Mouse (Mus musculus): ENCODE measurements around the gene Fah. TPM values are rescaled to one million over a fixed set of nuclear protein-coding genes. Genes with fewer than 3 reads are reported as not detected.

The Fah gene
- polyA plus RNA-seq (2016; fragmentation: Nextera tagmentation; extraction: Ambion mirVana) = 2.4 and 3.0 TPM in 2 replicates

GRCm38 (mm10) chr7:84606293-84606749 lies at the start of gene Fah:
TSS of gene Fah (minus strand) at chr7:84606722.
- H3K9ac ChIP-seq = peak within 1 kb of the TSS; percentile 65
- 5% methylated on average over 10 of the region's 10 CpGs for WGBS
- peak within 1 kb of the TSS; percentile 96 for H3K4me2 ChIP-seq
- no peak within 1 kb of the TSS for H3K27ac ChIP-seq
- peaks cover 4% of the 10 kb centered on the region; the same call in 1 of the 2 replicates for H3K27me3 ChIP-seq
- H3K4me1 ChIP-seq = peaks cover 16% of the 10 kb centered on the region
- no peak; the same call in none of the 2 replicates for ATAC-seq (ENCODE audit: low FRiP score)
- peak within 1 kb of the TSS; percentile 50 for H3K4me3 ChIP-seq (replicated peaks)
- H3K36me3 ChIP-seq (replicated peaks) = no peaks in the 10 kb centered on the region
- no peaks in the 10 kb centered on the region for H3K9me3 ChIP-seq

- no peak overlapping the region for H3K4me2 ChIP-seq
- H3K27me3 ChIP-seq = no peaks in the 10 kb centered on the region
- no peaks in the 10 kb centered on the region for H3K4me1 ChIP-seq
- ATAC-seq (ENCODE audit: low FRiP score) = no peak
- no peak overlapping the region for H3K4me3 ChIP-seq (replicated peaks)
- H3K36me3 ChIP-seq (replicated peaks) = no peaks in the 10 kb centered on the region
- WGBS = 88% methylated on average over 2 of the region's 2 CpGs
- H3K9ac ChIP-seq = no peak overlapping the region
- H3K27ac ChIP-seq = no peak overlapping the region
- no peaks in the 10 kb centered on the region for H3K9me3 ChIP-seq
Measured at GRCm38 (mm10) chr7:84652740-84653139, 46.2 kb upstream of the Fah start.

- H3K27ac ChIP-seq = no peak overlapping the region
- no peaks in the 10 kb centered on the region for H3K27me3 ChIP-seq
- H3K36me3 ChIP-seq (replicated peaks) = no peaks in the 10 kb centered on the region
- H3K4me3 ChIP-seq (replicated peaks) = no peak overlapping the region
- no peak overlapping the region for H3K9ac ChIP-seq
- no peaks in the 10 kb centered on the region for H3K4me1 ChIP-seq
- 80% methylated on average over 2 of the region's 2 CpGs for WGBS
- no peak overlapping the region for H3K4me2 ChIP-seq
- ATAC-seq (ENCODE audit: low FRiP score) = no peak
- H3K9me3 ChIP-seq = no peaks in the 10 kb centered on the region
Measured at GRCm38 (mm10) chr7:84651987-84652321, 45.4 kb upstream of the Fah start.

- H3K27me3 ChIP-seq = no peaks in the 10 kb centered on the region
- 89% methylated on average over 4 of the region's 4 CpGs for WGBS
- no peaks in the 10 kb centered on the region for H3K4me1 ChIP-seq
- no peak for ATAC-seq (ENCODE audit: low FRiP score)
- H3K36me3 ChIP-seq (replicated peaks) = no peaks in the 10 kb centered on the region
- no peak overlapping the region for H3K9ac ChIP-seq
- no peaks in the 10 kb centered on the region for H3K9me3 ChIP-seq
- H3K27ac ChIP-seq = no peak overlapping the region
- H3K4me2 ChIP-seq = no peak overlapping the region
- H3K4me3 ChIP-seq (replicated peaks) = no peak overlapping the region
Measured at GRCm38 (mm10) chr7:84651303-84651986, 44.9 kb upstream of the Fah start.

GRCm38 (mm10) chr7:84649016-84649415 lies 42.5 kb upstream of the Fah start:
- 89% methylated on average over 2 of the region's 2 CpGs for WGBS
- Histone ChIP-seq H3K4me1 (no peaks in the 10 kb centered on the region), H3K27ac (no peak overlapping the region), H3K4me2 (no peak overlapping the region), H3K27me3 (no peaks in the 10 kb centered on the region), H3K9me3 (no peaks in the 10 kb centered on the region), H3K9ac (no peak overlapping the region), H3K36me3 (replicated peaks) (no peaks in the 10 kb centered on the region), H3K4me3 (replicated peaks) (no peak overlapping the region)
- no peak for ATAC-seq (ENCODE audit: low FRiP score)

GRCm38 (mm10) chr7:84646256-84646655 lies 39.7 kb upstream of the Fah start:
- Histone ChIP-seq H3K4me1 (no peaks in the 10 kb centered on the region), H3K9me3 (no peaks in the 10 kb centered on the region), H3K4me2 (no peak overlapping the region), H3K9ac (no peak overlapping the region), H3K27me3 (no peaks in the 10 kb centered on the region), H3K4me3 (replicated peaks) (no peak overlapping the region), H3K36me3 (replicated peaks) (no peaks in the 10 kb centered on the region), H3K27ac (no peak overlapping the region)
- 53% methylated on average over 1 of the region's 1 CpGs for WGBS
- ATAC-seq (ENCODE audit: low FRiP score) = no peak

- no peaks in the 10 kb centered on the region for H3K9me3 ChIP-seq
- H3K4me2 ChIP-seq = no peak overlapping the region
- H3K27ac ChIP-seq = no peak overlapping the region
- 93% methylated on average over 6 of the region's 6 CpGs for WGBS
- no peak overlapping the region for H3K9ac ChIP-seq
- H3K4me3 ChIP-seq (replicated peaks) = no peak overlapping the region
- no peak for ATAC-seq (ENCODE audit: low FRiP score)
- no peaks in the 10 kb centered on the region for H3K4me1 ChIP-seq
- no peaks in the 10 kb centered on the region for H3K36me3 ChIP-seq (replicated peaks)
- no peaks in the 10 kb centered on the region for H3K27me3 ChIP-seq
Measured at GRCm38 (mm10) chr7:84643270-84643998, 36.9 kb upstream of the Fah start.

- no peak overlapping the region for H3K9ac ChIP-seq
- H3K27me3 ChIP-seq = no peaks in the 10 kb centered on the region
- H3K36me3 ChIP-seq (replicated peaks) = no peaks in the 10 kb centered on the region
- no peak overlapping the region for H3K27ac ChIP-seq
- H3K4me1 ChIP-seq = no peaks in the 10 kb centered on the region
- H3K9me3 ChIP-seq = no peaks in the 10 kb centered on the region
- no peak for ATAC-seq (ENCODE audit: low FRiP score)
- H3K4me2 ChIP-seq = no peak overlapping the region
- no peak overlapping the region for H3K4me3 ChIP-seq (replicated peaks)
- whole genome bisulfite sequencing = 86% methylated on average over 6 of the region's 6 CpGs
Measured at GRCm38 (mm10) chr7:84642159-84642928, 35.8 kb upstream of the Fah start.

- Histone ChIP-seq H3K9me3 (no peaks in the 10 kb centered on the region), H3K4me3 (replicated peaks) (no peak overlapping the region), H3K27ac (no peak overlapping the region), H3K9ac (no peak overlapping the region), H3K27me3 (no peaks in the 10 kb centered on the region), H3K36me3 (replicated peaks) (peaks cover 2% of the 10 kb centered on the region), H3K4me2 (no peak overlapping the region), H3K4me1 (no peaks in the 10 kb centered on the region)
- ATAC-seq (ENCODE audit: low FRiP score) = no peak
Measured at GRCm38 (mm10) chr7:84636939-84637338, 30.4 kb upstream of the Fah start.

GRCm38 (mm10) chr7:84631878-84632277 lies 25.4 kb upstream of the Fah start:
- H3K27me3 ChIP-seq = no peaks in the 10 kb centered on the region
- H3K4me1 ChIP-seq = no peaks in the 10 kb centered on the region
- no peak overlapping the region for H3K4me3 ChIP-seq (replicated peaks)
- no peak overlapping the region for H3K9ac ChIP-seq
- H3K27ac ChIP-seq = no peak overlapping the region
- H3K36me3 ChIP-seq (replicated peaks) = peaks cover 18% of the 10 kb centered on the region
- no peak for ATAC-seq (ENCODE audit: low FRiP score)
- H3K9me3 ChIP-seq = no peaks in the 10 kb centered on the region
- H3K4me2 ChIP-seq = no peak overlapping the region
- WGBS = 89% methylated on average over 3 of the region's 3 CpGs

GRCm38 (mm10) chr7:84623718-84624117 lies 17.2 kb upstream of the Fah start:
- no peak overlapping the region for H3K4me3 ChIP-seq (replicated peaks)

GRCm38 (mm10) chr7:84620956-84621355 lies 14.4 kb upstream of the Fah start:
- WGBS = 94% methylated on average over 3 of the region's 3 CpGs
- Histone ChIP-seq H3K9ac (no peak overlapping the region), H3K4me1 (no peaks in the 10 kb centered on the region), H3K27me3 (no peaks in the 10 kb centered on the region), H3K36me3 (replicated peaks) (peaks cover 37% of the 10 kb centered on the region), H3K4me3 (replicated peaks) (no peak overlapping the region), H3K27ac (no peak overlapping the region), H3K4me2 (no peak overlapping the region), H3K9me3 (no peaks in the 10 kb centered on the region)
- no peak for ATAC-seq (ENCODE audit: low FRiP score)

More at GRCm38 (mm10) chr7:84623718-84624117, 17.2 kb upstream of the Fah start:
- H3K4me2 ChIP-seq = no peak overlapping the region
- 95% methylated on average over 4 of the region's 4 CpGs for WGBS
- H3K27ac ChIP-seq = no peak overlapping the region
- H3K27me3 ChIP-seq = no peaks in the 10 kb centered on the region
- no peaks in the 10 kb centered on the region for H3K9me3 ChIP-seq
- H3K4me1 ChIP-seq = no peaks in the 10 kb centered on the region
- no peak for ATAC-seq (ENCODE audit: low FRiP score)
- peaks cover 27% of the 10 kb centered on the region for H3K36me3 ChIP-seq (replicated peaks)
- no peak overlapping the region for H3K9ac ChIP-seq

Measured in forebrain, embryonic 12.5 days (tissue).